Mouse (Mus musculus): ENCODE data around the gene BC034090. TPM values are rescaled to one million over a fixed set of nuclear protein-coding genes. Genes with fewer than 3 reads are reported as not detected.
"Not testable (repeated sequence)": the region's sequence is repeated elsewhere in the genome, so short reads cannot be mapped to it uniquely, and the experiment has no call there.

The BC034090 gene
- polyA plus RNA-seq, 1 experiment: 3.3 TPM

- Histone ChIP-seq H3K4me3 (replicated peaks) (no peak overlapping the region), H3K4me1 (peaks cover 14% of the 10 kb centered on the region), H3K36me3 (replicated peaks; ENCODE audit: low read length) (peaks cover 66% of the 10 kb centered on the region), H3K27me3 (replicated peaks) (no peaks in the 10 kb centered on the region), H3K9me3 (peaks cover 3% of the 10 kb centered on the region; the same call in 1 of the 2 replicates)
- TF ChIP-seq GATA1 (IDR thresholded peaks at IDR 0.05; ENCODE audit: borderline replicate concordance, low read length): no peak
- no peak for TF ChIP-seq FLI1 (IDR thresholded peaks at IDR 0.05; ENCODE audit: low read length)
Measured at GRCm38 (mm10) chr1:155184191-155184590, 60.1 kb downstream of the BC034090 start.

GRCm38 (mm10) chr1:155178192-155178924 lies 65.9 kb downstream of the BC034090 start:
- peaks cover 81% of the 10 kb centered on the region for H3K36me3 ChIP-seq (replicated peaks; ENCODE audit: low read length)
- no peak overlapping the region for H3K4me3 ChIP-seq (replicated peaks)
- TF ChIP-seq FLI1 (IDR thresholded peaks at IDR 0.05; ENCODE audit: low read length): no peak
- no peak for TF ChIP-seq GATA1 (IDR thresholded peaks at IDR 0.05; ENCODE audit: borderline replicate concordance, low read length)
- H3K27me3 ChIP-seq (replicated peaks): no peaks in the 10 kb centered on the region
- no peaks in the 10 kb centered on the region for H3K9me3 ChIP-seq
- peaks cover 33% of the 10 kb centered on the region for H3K4me1 ChIP-seq

GRCm38 (mm10) chr1:155174424-155174823 lies 69.8 kb downstream of the BC034090 start:
- H3K4me1 ChIP-seq: peaks cover 39% of the 10 kb centered on the region
- no peak overlapping the region for H3K4me3 ChIP-seq (replicated peaks)
- TF ChIP-seq FLI1 (IDR thresholded peaks at IDR 0.05; ENCODE audit: low read length) (no peak), GATA1 (IDR thresholded peaks at IDR 0.05; ENCODE audit: borderline replicate concordance, low read length) (no peak)
- no peaks in the 10 kb centered on the region for H3K9me3 ChIP-seq
- peaks cover 52% of the 10 kb centered on the region for H3K36me3 ChIP-seq (replicated peaks; ENCODE audit: low read length)
- no peaks in the 10 kb centered on the region for H3K27me3 ChIP-seq (replicated peaks)

GRCm38 (mm10) chr1:155173644-155174016 lies 70.6 kb downstream of the BC034090 start:
- peaks cover 44% of the 10 kb centered on the region for H3K36me3 ChIP-seq (replicated peaks; ENCODE audit: low read length)
- H3K27me3 ChIP-seq (replicated peaks): not testable (repeated sequence)

GRCm38 (mm10) chr1:155172895-155173643 lies 71.2 kb downstream of the BC034090 start:
- H3K36me3 ChIP-seq (replicated peaks; ENCODE audit: low read length): peaks cover 43% of the 10 kb centered on the region
- TF ChIP-seq GATA1 (IDR thresholded peaks at IDR 0.05; ENCODE audit: borderline replicate concordance, low read length): no peak
- no peak for TF ChIP-seq FLI1 (IDR thresholded peaks at IDR 0.05; ENCODE audit: low read length)
- no peaks in the 10 kb centered on the region for H3K9me3 ChIP-seq
- no peaks in the 10 kb centered on the region for H3K27me3 ChIP-seq (replicated peaks)
- H3K4me3 ChIP-seq (replicated peaks): peak overlapping the region; percentile 78
- H3K4me1 ChIP-seq: peaks cover 50% of the 10 kb centered on the region

More at GRCm38 (mm10) chr1:155173644-155174016, 70.6 kb downstream of the BC034090 start:
- not testable (repeated sequence) for H3K9me3 ChIP-seq
- Histone ChIP-seq H3K4me3 (replicated peaks) (peak overlapping the region; percentile 72), H3K4me1 (peaks cover 47% of the 10 kb centered on the region)

- TF ChIP-seq GATA1 (IDR thresholded peaks at IDR 0.05; ENCODE audit: borderline replicate concordance, low read length) (no peak), FLI1 (IDR thresholded peaks at IDR 0.05; ENCODE audit: low read length) (no peak)
- peaks cover 20% of the 10 kb centered on the region for H3K36me3 ChIP-seq (replicated peaks; ENCODE audit: low read length)
- peaks cover 64% of the 10 kb centered on the region for H3K4me1 ChIP-seq
- H3K4me3 ChIP-seq (replicated peaks): no peak overlapping the region
- H3K27me3 ChIP-seq (replicated peaks): no peaks in the 10 kb centered on the region
- H3K9me3 ChIP-seq: no peaks in the 10 kb centered on the region
Measured at GRCm38 (mm10) chr1:155169935-155170334, 74.3 kb downstream of the BC034090 start.

- Histone ChIP-seq H3K27me3 (replicated peaks) (no peaks in the 10 kb centered on the region), H3K4me3 (replicated peaks) (no peak overlapping the region), H3K36me3 (replicated peaks; ENCODE audit: low read length) (peaks cover 9% of the 10 kb centered on the region), H3K9me3 (no peaks in the 10 kb centered on the region), H3K4me1 (peaks cover 70% of the 10 kb centered on the region)
- TF ChIP-seq FLI1 (IDR thresholded peaks at IDR 0.05; ENCODE audit: low read length) (no peak), GATA1 (IDR thresholded peaks at IDR 0.05; ENCODE audit: borderline replicate concordance, low read length) (no peak)
Measured at GRCm38 (mm10) chr1:155167453-155167852, 76.8 kb downstream of the BC034090 start.

Other genes starting within 250 kb of the BC034090 start
- gene Ier5, start 144.8 kb downstream of the BC034090 start, polyA plus RNA-seq (2012; ENCODE audit: insufficient read depth, low replicate concordance): 33.6 and 49.8 TPM in 2 replicates
- 1.1 TPM in 1 of 2 replicates, not detected in the other for gene Mr1, start 97.6 kb downstream of the BC034090 start, polyA plus RNA-seq (2012; ENCODE audit: insufficient read depth, low replicate concordance)
- gene Stx6, start 85.7 kb downstream of the BC034090 start, polyA plus RNA-seq (2012; ENCODE audit: insufficient read depth, low replicate concordance): 110 and 143 TPM in 2 replicates
- gene Xpr1, start 173.0 kb upstream of the BC034090 start, polyA plus RNA-seq (2012; ENCODE audit: insufficient read depth, low replicate concordance): 0.65 and 3.4 TPM in 2 replicates

All from megakaryocyte, embryonic 14.5 days (primary cell).